Mouse (Mus musculus) liver, adult 2 months (tissue): ENCODE results near the gene Bmp2k. TPM values are rescaled to one million over a fixed set of nuclear protein-coding genes. Genes with fewer than 3 reads are reported as not detected.

ENCODE experiments used
- DNase-seq: peaks from one replicate; pipeline ENCODE4 v3.0.0-alpha.2; 2011; ENCODE audit warnings: low read depth, low spot score; ENCODE audit errors: extremely low read depth
- H3K27ac ChIP-seq: fragments of 200-500 bp; replicated peaks from 2 replicates; pipeline ENCODE4 v1.5.1; 2012; ENCODE audit warnings: low read depth, mild to moderate bottlenecking, control low read depth, inconsistent platforms, low read length; ENCODE audit not compliant: insufficient read depth
- H3K27me3 ChIP-seq: fragments of 200-500 bp; 2 replicates; pipeline ENCODE4 v1.6.1; 2012; ENCODE audit warnings: mild to moderate bottlenecking, moderate library complexity, low read length, inconsistent platforms; ENCODE audit not compliant: control insufficient read depth, insufficient read depth
- H3K36me3 ChIP-seq: fragments of 200-500 bp; 2 replicates; pipeline ENCODE4 v1.6.1; 2012; ENCODE audit warnings: low read length, inconsistent platforms; ENCODE audit not compliant: control insufficient read depth, insufficient read depth
- H3K4me1 ChIP-seq: fragments of 200-500 bp; 2 replicates; pipeline ENCODE4 v1.6.1; 2011; ENCODE audit warnings: low read length; ENCODE audit not compliant: control insufficient read depth, insufficient read depth
- H3K4me3 ChIP-seq: fragments of 200-500 bp; 2 replicates; pipeline ENCODE4 v1.5.1; 2011; ENCODE audit warnings: low read depth, mild to moderate bottlenecking, control low read depth, low read length, moderate library complexity; ENCODE audit not compliant: insufficient read depth
- H3K79me2 ChIP-seq: fragments of 200-500 bp; 2 replicates; pipeline ENCODE4 v1.6.1; 2012; ENCODE audit warnings: inconsistent platforms, mild to moderate bottlenecking, low read length, moderate library complexity; ENCODE audit not compliant: control insufficient read depth, insufficient read depth
- H3K9ac ChIP-seq: fragments of 200-500 bp; 2 replicates; pipeline ENCODE4 v1.6.1; 2012; ENCODE audit warnings: low read depth, mild to moderate bottlenecking, control low read depth, inconsistent platforms, low read length
- CTCF ChIP-seq: fragments of 200-500 bp; IDR thresholded peaks from 2 replicates; pipeline ENCODE4 v1.5.1; 2011; ENCODE audit warnings: low read depth, low read length, control low read depth
- POLR2A ChIP-seq: fragments of 200-500 bp; IDR thresholded peaks from 2 replicates; pipeline ENCODE4 v1.6.1; 2011; ENCODE audit warnings: low read length, control low read depth; ENCODE audit not compliant: insufficient read depth; ENCODE audit errors: extremely low read depth
- WGBS: fragments of 180-500 bp; shearing (Covaris S2); methylation state at CpG from one replicate; pipeline ENCODE4 v1.1.7; 2018; 5-methylcytosine and 5-hydroxymethylcytosine counted together
- polyA plus RNA-seq: library from polyadenylated mRNA; depleted of rRNA; stranded (reverse); fragments of >200 nt; gene quantifications from 2 replicates; pipeline ENCODE4 v1.2.3, GENCODE M21; 2012
- total RNA-seq: library from RNA; depleted of rRNA; stranded (reverse); fragments of >200 nt; gene quantifications from 2 replicates; pipeline ENCODE4 v1.2.3, GENCODE M21; 2014

Gene Bmp2k
- total and polyA plus RNA-seq, 2 experiments, result 2.9 to 7.1 TPM

GRCm38 (mm10) chr5:97055511-97056068 is 58.1 kb downstream of the Bmp2k start:
- H3K4me3 ChIP-seq, result no peak overlapping the region
- H3K27me3 ChIP-seq, result no peaks in the 10 kb centered on the region
- TF ChIP-seq POLR2A, result no peak
- no peak for TF ChIP-seq CTCF
- WGBS, result 2% methylated on average over 1 of the region's 1 CpGs
- no peak overlapping the region for H3K27ac ChIP-seq
- peaks cover 9% of the 10 kb centered on the region; the same call in 1 of the 2 replicates for H3K4me1 ChIP-seq
- peak; percentile 57 for DNase-seq
- no peaks in the 10 kb centered on the region for H3K79me2 ChIP-seq
- H3K9ac ChIP-seq, result no peak overlapping the region
- peaks cover 14% of the 10 kb centered on the region for H3K36me3 ChIP-seq

GRCm38 (mm10) chr5:97056359-97056758 is 58.9 kb downstream of the Bmp2k start:
- H3K27ac ChIP-seq, result peak overlapping the region; percentile 75
- H3K27me3 ChIP-seq, result no peaks in the 10 kb centered on the region
- TF ChIP-seq POLR2A (no peak), CTCF (no peak)
- H3K36me3 ChIP-seq, result peaks cover 14% of the 10 kb centered on the region
- 25% methylated on average over 3 of the region's 3 CpGs for WGBS
- no peak overlapping the region for H3K4me3 ChIP-seq
- DNase-seq, result peak; percentile 65
- no peak overlapping the region for H3K9ac ChIP-seq
- H3K79me2 ChIP-seq, result no peaks in the 10 kb centered on the region
- H3K4me1 ChIP-seq, result peaks cover 9% of the 10 kb centered on the region; the same call in 1 of the 2 replicates

GRCm38 (mm10) chr5:97056791-97057450 is 59.4 kb downstream of the Bmp2k start:
- H3K27ac ChIP-seq, result peak overlapping the region; percentile 25; the same call in 1 of the 2 replicates
- peaks cover 9% of the 10 kb centered on the region; the same call in 1 of the 2 replicates for H3K4me1 ChIP-seq
- H3K79me2 ChIP-seq, result no peaks in the 10 kb centered on the region
- no peaks in the 10 kb centered on the region for H3K27me3 ChIP-seq
- DNase-seq, result peak; percentile 93
- TF ChIP-seq CTCF (no peak), POLR2A (no peak)
- H3K4me3 ChIP-seq, result peak overlapping the region; percentile 10; the same call in 1 of the 2 replicates
- H3K9ac ChIP-seq, result peak overlapping the region; percentile 30; the same call in 1 of the 2 replicates
- WGBS, result 36% methylated on average over 12 of the region's 12 CpGs
- H3K36me3 ChIP-seq, result peaks cover 12% of the 10 kb centered on the region

GRCm38 (mm10) chr5:97060864-97061263 is 63.4 kb downstream of the Bmp2k start:
- Histone ChIP-seq H3K4me3 (no peak overlapping the region), H3K36me3 (peaks cover 16% of the 10 kb centered on the region; the same call in 1 of the 2 replicates), H3K79me2 (no peaks in the 10 kb centered on the region), H3K27ac (no peak overlapping the region), H3K4me1 (peaks cover 9% of the 10 kb centered on the region; the same call in 1 of the 2 replicates), H3K9ac (no peak overlapping the region), H3K27me3 (no peaks in the 10 kb centered on the region)
- TF ChIP-seq POLR2A, result no peak
- no peak for TF ChIP-seq CTCF
- no peak for DNase-seq
- 91% methylated on average over 3 of the region's 3 CpGs for WGBS

- Histone ChIP-seq H3K27ac (no peak overlapping the region), H3K9ac (no peak overlapping the region), H3K79me2 (no peaks in the 10 kb centered on the region), H3K27me3 (no peaks in the 10 kb centered on the region), H3K4me3 (no peak overlapping the region), H3K4me1 (peaks cover 3% of the 10 kb centered on the region; the same call in 1 of the 2 replicates), H3K36me3 (peaks cover 25% of the 10 kb centered on the region)
- TF ChIP-seq POLR2A (no peak), CTCF (no peak)
- peak; percentile 37 for DNase-seq
- 31% methylated on average over 1 of the region's 1 CpGs for WGBS
Observed at GRCm38 (mm10) chr5:97062041-97062440, 64.6 kb downstream of the Bmp2k start.

GRCm38 (mm10) chr5:97065746-97066145 is 68.3 kb downstream of the Bmp2k start:
- Histone ChIP-seq H3K27ac (no peak overlapping the region), H3K9ac (no peak overlapping the region), H3K4me3 (no peak overlapping the region), H3K27me3 (no peaks in the 10 kb centered on the region), H3K4me1 (no peaks in the 10 kb centered on the region), H3K79me2 (no peaks in the 10 kb centered on the region), H3K36me3 (peaks cover 25% of the 10 kb centered on the region)
- no peak for TF ChIP-seq POLR2A
- no peak for DNase-seq
- 86% methylated on average over 4 of the region's 4 CpGs for WGBS
